Mouse (Mus musculus): ENCODE measurements around the gene Aox3. TPM values are rescaled to one million over a fixed set of nuclear protein-coding genes. Genes with fewer than 3 reads are reported as not detected.

Aox3 gene
- total RNA-seq, 1 experiment = 1.8 TPM

GRCm38 (mm10) chr1:58138986-58139385, 26.1 kb downstream of the Aox3 start:
- H3K36me3 ChIP-seq (ENCODE audit: control insufficient read depth, insufficient read depth, low read length, poor library complexity, severe bottlenecking) = no peaks in the 10 kb centered on the region
- peak; percentile 31 for DNase-seq (ENCODE audit: low read depth, low spot score)
- TF ChIP-seq CHD2 (IDR thresholded peaks at IDR 0.05; ENCODE audit: low read depth, low read length) (no peak), ZC3H11A (IDR thresholded peaks at IDR 0.05; ENCODE audit: borderline replicate concordance, low read depth, low read length) (no peak), MAFK (IDR thresholded peaks at IDR 0.05; ENCODE audit: insufficient read depth, low read depth, low read length) (no peak), HCFC1 (IDR thresholded peaks at IDR 0.05; ENCODE audit: borderline replicate concordance, insufficient read depth, low read length) (no peak; the same call in 1 of the 2 replicates)
- no peaks in the 10 kb centered on the region for H3K4me1 ChIP-seq (ENCODE audit: control insufficient read depth in 2 of 2, insufficient read depth in 2 of 2, low read length in 2 of 2, poor library complexity in 1 of 2)
- H3K27ac ChIP-seq (ENCODE audit: insufficient read depth, low read depth, low read length, poor library complexity, severe bottlenecking) = no peak overlapping the region
- in situ Hi-C loops (cut with MboI; ENCODE audit: low sequenced_read_pairs in 2 of 2, unreplicated experiment in 2 of 2) = no loop called here
- H3K9ac ChIP-seq (ENCODE audit: insufficient read depth, low read depth, low read length, poor library complexity, severe bottlenecking) = no peak overlapping the region
- no peak overlapping the region for H3K4me3 ChIP-seq (ENCODE audit: insufficient read depth in 1 of 2, low read depth in 1 of 2, low read length in 2 of 2, poor library complexity in 1 of 2, severe bottlenecking in 1 of 2)
- H3K9me3 ChIP-seq (ENCODE audit: control insufficient read depth, insufficient read depth, low read depth, low read length) = no peaks in the 10 kb centered on the region

- no peaks in the 10 kb centered on the region for H3K36me3 ChIP-seq (ENCODE audit: control insufficient read depth, insufficient read depth, low read length, poor library complexity, severe bottlenecking)
Measured at GRCm38 (mm10) chr1:58140607-58141006, 27.7 kb downstream of the Aox3 start.

GRCm38 (mm10) chr1:58144384-58145069, 31.6 kb downstream of the Aox3 start:
- Histone ChIP-seq H3K4me3 (ENCODE audit: insufficient read depth in 1 of 2, low read depth in 1 of 2, low read length in 2 of 2, poor library complexity in 1 of 2, severe bottlenecking in 1 of 2) (no peak overlapping the region), H3K4me1 (ENCODE audit: control insufficient read depth in 2 of 2, insufficient read depth in 2 of 2, low read length in 2 of 2, poor library complexity in 1 of 2) (no peaks in the 10 kb centered on the region), H3K27ac (ENCODE audit: insufficient read depth, low read depth, low read length, poor library complexity, severe bottlenecking) (no peak overlapping the region), H3K36me3 (ENCODE audit: control insufficient read depth, insufficient read depth, low read length, poor library complexity, severe bottlenecking) (no peaks in the 10 kb centered on the region), H3K9ac (ENCODE audit: insufficient read depth, low read depth, low read length, poor library complexity, severe bottlenecking) (no peak overlapping the region), H3K9me3 (ENCODE audit: control insufficient read depth, insufficient read depth, low read depth, low read length) (no peaks in the 10 kb centered on the region)
- TF ChIP-seq ZNF384 (IDR thresholded peaks at IDR 0.05; ENCODE audit: low read depth, low read length) (no peak), ZC3H11A (IDR thresholded peaks at IDR 0.05; ENCODE audit: borderline replicate concordance, low read depth, low read length) (no peak), HCFC1 (IDR thresholded peaks at IDR 0.05; ENCODE audit: borderline replicate concordance, insufficient read depth, low read length) (no peak), CHD2 (IDR thresholded peaks at IDR 0.05; ENCODE audit: low read depth, low read length) (no peak), MAFK (IDR thresholded peaks at IDR 0.05; ENCODE audit: insufficient read depth, low read depth, low read length) (0 out of 2 replicates have a peak, but pooled peaks have one; percentile 4)
- in situ Hi-C loops (cut with MboI; ENCODE audit: low sequenced_read_pairs in 2 of 2, unreplicated experiment in 2 of 2) = loop anchor here in 1 of 2 experiments (10.0 kb wide), 1 partner anchor 150 kb away; no protein-coding TSS in a partner anchor
- peak; percentile 22 for DNase-seq (ENCODE audit: low read depth, low spot score)

More at GRCm38 (mm10) chr1:58140607-58141006, 27.7 kb downstream of the Aox3 start:
- no peak overlapping the region for H3K9ac ChIP-seq (ENCODE audit: insufficient read depth, low read depth, low read length, poor library complexity, severe bottlenecking)
- TF ChIP-seq HCFC1 (IDR thresholded peaks at IDR 0.05; ENCODE audit: borderline replicate concordance, insufficient read depth, low read length) = no peak
- no peak for TF ChIP-seq ZC3H11A (IDR thresholded peaks at IDR 0.05; ENCODE audit: borderline replicate concordance, low read depth, low read length)
- TF ChIP-seq CHD2 (IDR thresholded peaks at IDR 0.05; ENCODE audit: low read depth, low read length) = no peak
- TF ChIP-seq ZNF384 (IDR thresholded peaks at IDR 0.05; ENCODE audit: low read depth, low read length) = no peak
- no peak for TF ChIP-seq MAFK (IDR thresholded peaks at IDR 0.05; ENCODE audit: insufficient read depth, low read depth, low read length)
- no peak overlapping the region for H3K27ac ChIP-seq (ENCODE audit: insufficient read depth, low read depth, low read length, poor library complexity, severe bottlenecking)
- no peak for DNase-seq (ENCODE audit: low read depth, low spot score)
- no peak overlapping the region for H3K4me3 ChIP-seq (ENCODE audit: insufficient read depth in 1 of 2, low read depth in 1 of 2, low read length in 2 of 2, poor library complexity in 1 of 2, severe bottlenecking in 1 of 2)
- in situ Hi-C loops (cut with MboI; ENCODE audit: low sequenced_read_pairs in 2 of 2, unreplicated experiment in 2 of 2) = loop anchor here in 1 of 2 experiments (10.0 kb wide), 1 partner anchor 154 kb away; no protein-coding TSS in a partner anchor
- no peaks in the 10 kb centered on the region for H3K9me3 ChIP-seq (ENCODE audit: control insufficient read depth, insufficient read depth, low read depth, low read length)
- no peaks in the 10 kb centered on the region for H3K4me1 ChIP-seq (ENCODE audit: control insufficient read depth in 2 of 2, insufficient read depth in 2 of 2, low read length in 2 of 2, poor library complexity in 1 of 2)

GRCm38 (mm10) chr1:58146026-58146425, 33.1 kb downstream of the Aox3 start:
- no peak for TF ChIP-seq ZNF384 (IDR thresholded peaks at IDR 0.05; ENCODE audit: low read depth, low read length)
- TF ChIP-seq ZC3H11A (IDR thresholded peaks at IDR 0.05; ENCODE audit: borderline replicate concordance, low read depth, low read length) = no peak
- no peak for TF ChIP-seq HCFC1 (IDR thresholded peaks at IDR 0.05; ENCODE audit: borderline replicate concordance, insufficient read depth, low read length)
- no peak for TF ChIP-seq CHD2 (IDR thresholded peaks at IDR 0.05; ENCODE audit: low read depth, low read length)
- TF ChIP-seq MAFK (IDR thresholded peaks at IDR 0.05; ENCODE audit: insufficient read depth, low read depth, low read length) = no peak
- in situ Hi-C loops (cut with MboI; ENCODE audit: low sequenced_read_pairs in 2 of 2, unreplicated experiment in 2 of 2) = loop anchor here in 1 of 2 experiments (10.0 kb wide), 1 partner anchor 149 kb away; no protein-coding TSS in a partner anchor

More at GRCm38 (mm10) chr1:58146026-58146425, 33.1 kb downstream of the Aox3 start:
- DNase-seq (ENCODE audit: low read depth, low spot score) = no peak
- no peak overlapping the region for H3K4me3 ChIP-seq (ENCODE audit: insufficient read depth in 1 of 2, low read depth in 1 of 2, low read length in 2 of 2, poor library complexity in 1 of 2, severe bottlenecking in 1 of 2)
- no peaks in the 10 kb centered on the region for H3K9me3 ChIP-seq (ENCODE audit: control insufficient read depth, insufficient read depth, low read depth, low read length)
- no peaks in the 10 kb centered on the region for H3K4me1 ChIP-seq (ENCODE audit: control insufficient read depth in 2 of 2, insufficient read depth in 2 of 2, low read length in 2 of 2, poor library complexity in 1 of 2)
- H3K36me3 ChIP-seq (ENCODE audit: control insufficient read depth, insufficient read depth, low read length, poor library complexity, severe bottlenecking) = no peaks in the 10 kb centered on the region
- H3K9ac ChIP-seq (ENCODE audit: insufficient read depth, low read depth, low read length, poor library complexity, severe bottlenecking) = no peak overlapping the region
- no peak overlapping the region for H3K27ac ChIP-seq (ENCODE audit: insufficient read depth, low read depth, low read length, poor library complexity, severe bottlenecking)

Measured in ES-E14 (cell line).